Mouse (Mus musculus): ENCODE results near the gene Plpp4. TPM values are rescaled to one million over a fixed set of nuclear protein-coding genes. Genes with fewer than 3 reads are reported as not detected.

The Plpp4 gene
- polyA plus RNA-seq (2012; rRNA removed) = 9.9 and 13.2 TPM in 2 replicates

DNA sequence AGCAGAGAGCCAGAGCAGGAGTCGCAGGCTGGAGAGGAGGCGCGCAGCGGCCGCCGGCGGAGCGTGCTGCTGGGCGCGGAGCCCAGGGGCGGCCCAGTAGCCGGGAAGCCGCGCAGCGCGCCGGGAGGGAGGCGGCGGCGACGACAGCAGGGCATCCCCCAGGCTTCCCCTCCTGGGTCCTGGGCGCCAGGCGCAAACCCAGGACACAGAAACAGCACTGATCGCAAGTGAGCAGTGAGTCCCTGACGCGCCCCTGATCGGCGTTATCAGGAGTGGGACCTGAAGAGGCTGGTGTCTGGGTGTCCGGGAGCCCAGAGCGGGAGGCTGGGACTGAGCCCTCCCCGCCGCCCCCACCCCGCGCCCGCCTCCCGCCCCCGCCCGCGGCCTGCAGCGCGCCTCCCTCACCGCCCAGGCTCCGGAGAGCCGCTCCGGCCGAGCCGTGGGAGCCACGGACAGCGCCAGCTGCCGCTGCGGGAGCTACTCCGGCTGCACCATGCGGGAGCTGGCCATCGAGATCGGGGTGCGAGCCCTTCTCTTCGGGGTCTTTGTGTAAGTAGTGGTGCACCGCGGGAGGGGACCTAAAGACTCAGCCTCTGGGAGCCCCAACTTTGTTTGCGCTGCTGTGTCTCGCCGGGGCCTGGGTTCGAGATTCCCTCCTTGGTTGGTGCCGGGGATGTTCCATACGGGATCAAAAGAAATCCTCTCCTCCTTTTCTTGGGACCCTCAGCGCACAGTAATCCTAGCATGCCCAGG is at the start of gene Plpp4:
Gene Plpp4 (plus strand): TSS at position 411 of the 753 bp plus-strand sequence.
- DNase-seq (ENCODE audit: low read depth) = peak; percentile 70
- no peak for TF ChIP-seq POLR2A (IDR thresholded peaks at IDR 0.05; ENCODE audit: borderline replicate concordance, extremely low read depth, insufficient read depth, insufficient read length, poor library complexity, severe bottlenecking)
- no peak for TF ChIP-seq CTCF (IDR thresholded peaks at IDR 0.05; ENCODE audit: borderline replicate concordance, extremely low read depth, insufficient read depth, insufficient read length)

- peak; percentile 80 for DNase-seq (ENCODE audit: low read depth)
- no peak for TF ChIP-seq POLR2A (IDR thresholded peaks at IDR 0.05; ENCODE audit: borderline replicate concordance, extremely low read depth, insufficient read depth, insufficient read length, poor library complexity, severe bottlenecking)
- TF ChIP-seq CTCF (IDR thresholded peaks at IDR 0.05; ENCODE audit: borderline replicate concordance, extremely low read depth, insufficient read depth, insufficient read length) = no peak
Measured at GRCm38 (mm10) chr7:129215926-129216543, 40.8 kb upstream of the Plpp4 start.

DNA sequence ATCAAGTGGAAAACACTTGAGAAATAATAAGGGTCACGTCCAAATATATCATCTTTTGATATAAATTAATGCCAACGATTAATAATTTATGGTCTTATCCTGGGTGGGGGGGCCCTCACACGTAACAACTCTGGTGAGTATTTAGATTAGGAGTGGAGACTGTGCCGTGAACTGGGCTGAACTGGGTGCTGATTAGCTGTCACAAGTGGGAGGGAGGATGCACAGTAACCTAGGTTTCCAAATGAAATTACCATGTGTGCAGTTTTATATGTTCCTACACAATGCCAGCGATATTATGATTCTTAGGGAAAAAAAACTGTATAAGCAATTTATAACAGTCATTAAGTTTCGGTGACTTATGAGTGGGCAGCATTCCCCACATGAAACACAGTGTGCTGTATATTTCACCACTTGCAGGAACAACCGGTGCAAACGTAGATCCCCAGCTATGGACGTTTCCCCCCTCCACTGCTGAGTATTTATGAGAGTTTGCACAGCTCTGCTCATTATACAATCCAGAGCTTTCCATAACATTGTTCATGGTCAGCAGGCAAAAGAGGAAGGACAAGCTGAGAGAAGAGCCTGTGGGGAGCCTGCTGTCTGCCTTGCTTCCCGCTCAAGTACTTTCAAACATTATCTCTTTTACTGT is 40.2 kb upstream of the Plpp4 start:
- TF ChIP-seq CTCF (IDR thresholded peaks at IDR 0.05; ENCODE audit: borderline replicate concordance, extremely low read depth, insufficient read depth, insufficient read length) = no peak
- TF ChIP-seq POLR2A (IDR thresholded peaks at IDR 0.05; ENCODE audit: borderline replicate concordance, extremely low read depth, insufficient read depth, insufficient read length, poor library complexity, severe bottlenecking) = no peak
- peak; percentile 37 for DNase-seq (ENCODE audit: low read depth)

- TF ChIP-seq CTCF (IDR thresholded peaks at IDR 0.05; ENCODE audit: borderline replicate concordance, extremely low read depth, insufficient read depth, insufficient read length) (no peak), POLR2A (IDR thresholded peaks at IDR 0.05; ENCODE audit: borderline replicate concordance, extremely low read depth, insufficient read depth, insufficient read length, poor library complexity, severe bottlenecking) (no peak)
- no peak for DNase-seq (ENCODE audit: low read depth)
Measured at GRCm38 (mm10) chr7:129220948-129221347, 35.9 kb upstream of the Plpp4 start.

DNA sequence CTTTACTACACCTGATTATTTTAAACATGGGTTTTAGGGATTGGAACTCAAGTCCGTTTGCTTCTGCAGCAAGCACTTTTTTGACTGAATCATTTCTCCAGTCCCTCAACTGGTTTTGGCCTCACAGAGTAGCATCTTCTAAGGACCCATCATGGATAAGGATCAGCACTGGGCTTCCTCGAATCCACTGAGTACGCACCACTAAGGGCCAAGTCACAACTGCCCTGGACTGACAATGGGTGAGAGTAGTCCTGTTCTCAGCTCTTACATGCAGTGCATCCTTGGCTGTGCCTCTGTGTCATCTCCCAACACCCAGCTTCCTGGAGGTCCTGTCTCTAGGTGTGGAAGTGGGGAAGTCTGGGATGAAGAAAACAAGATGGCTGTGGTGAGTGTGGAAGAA is 35.2 kb upstream of the Plpp4 start:
- DNase-seq (ENCODE audit: low read depth) = no peak
- TF ChIP-seq POLR2A (IDR thresholded peaks at IDR 0.05; ENCODE audit: borderline replicate concordance, extremely low read depth, insufficient read depth, insufficient read length, poor library complexity, severe bottlenecking) (no peak), CTCF (IDR thresholded peaks at IDR 0.05; ENCODE audit: borderline replicate concordance, extremely low read depth, insufficient read depth, insufficient read length) (no peak)

- TF ChIP-seq CTCF (IDR thresholded peaks at IDR 0.05; ENCODE audit: borderline replicate concordance, extremely low read depth, insufficient read depth, insufficient read length) = peak; percentile 81
- TF ChIP-seq POLR2A (IDR thresholded peaks at IDR 0.05; ENCODE audit: borderline replicate concordance, extremely low read depth, insufficient read depth, insufficient read length, poor library complexity, severe bottlenecking) = no peak
- DNase-seq (ENCODE audit: low read depth) = peak; percentile 74
Measured at GRCm38 (mm10) chr7:129235410-129235809, 21.4 kb upstream of the Plpp4 start.

GRCm38 (mm10) chr7:129235995-129236394 is 20.8 kb upstream of the Plpp4 start:
- TF ChIP-seq CTCF (IDR thresholded peaks at IDR 0.05; ENCODE audit: borderline replicate concordance, extremely low read depth, insufficient read depth, insufficient read length) = no peak
- TF ChIP-seq POLR2A (IDR thresholded peaks at IDR 0.05; ENCODE audit: borderline replicate concordance, extremely low read depth, insufficient read depth, insufficient read length, poor library complexity, severe bottlenecking) = no peak
- no peak for DNase-seq (ENCODE audit: low read depth)

GRCm38 (mm10) chr7:129250981-129251380 is 5.8 kb upstream of the Plpp4 start:
- no peak for TF ChIP-seq POLR2A (IDR thresholded peaks at IDR 0.05; ENCODE audit: borderline replicate concordance, extremely low read depth, insufficient read depth, insufficient read length, poor library complexity, severe bottlenecking)
- no peak for TF ChIP-seq CTCF (IDR thresholded peaks at IDR 0.05; ENCODE audit: borderline replicate concordance, extremely low read depth, insufficient read depth, insufficient read length)
- DNase-seq (ENCODE audit: low read depth) = no peak

DNA sequence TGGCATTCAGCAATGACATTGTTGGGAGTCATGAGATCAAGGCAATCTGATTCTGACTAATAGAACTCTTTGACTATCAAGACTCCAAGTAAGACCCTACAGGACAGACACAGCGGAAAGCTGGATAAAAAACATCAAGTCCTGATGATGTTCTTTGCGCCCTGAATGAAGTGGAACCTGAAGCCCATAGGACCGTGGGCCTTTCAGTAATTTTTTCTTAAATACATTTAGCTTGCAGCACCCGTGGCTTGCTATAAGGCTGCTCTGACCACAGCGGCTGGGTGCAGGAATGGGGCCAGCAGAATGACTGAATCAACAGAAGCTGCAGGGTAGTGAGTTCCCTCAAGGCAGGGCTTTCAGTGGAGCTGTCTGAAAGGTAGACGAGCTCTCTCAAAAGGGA is 3.4 kb upstream of the Plpp4 start:
- DNase-seq (ENCODE audit: low read depth) = no peak
- TF ChIP-seq CTCF (IDR thresholded peaks at IDR 0.05; ENCODE audit: borderline replicate concordance, extremely low read depth, insufficient read depth, insufficient read length) (no peak), POLR2A (IDR thresholded peaks at IDR 0.05; ENCODE audit: borderline replicate concordance, extremely low read depth, insufficient read depth, insufficient read length, poor library complexity, severe bottlenecking) (no peak)

DNA sequence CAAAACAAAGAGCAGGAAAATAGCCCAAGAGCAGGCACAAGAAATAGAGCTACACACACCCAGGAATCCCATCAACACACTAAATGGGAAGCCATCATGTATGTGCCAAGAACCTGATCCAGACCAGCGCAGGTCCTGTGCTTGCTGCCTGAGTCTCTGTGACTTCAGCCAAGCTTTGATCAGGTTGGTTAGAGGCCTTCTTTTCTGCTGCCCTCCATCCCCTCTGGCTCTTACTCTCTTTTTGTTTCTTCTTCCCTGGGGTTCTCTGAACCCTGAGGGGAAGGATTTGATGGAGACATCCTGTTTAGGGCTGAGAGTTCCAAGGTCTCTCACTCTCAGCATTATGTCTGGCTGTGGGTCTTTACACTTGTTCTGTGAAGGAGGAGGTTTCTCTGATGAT is 2.7 kb upstream of the Plpp4 start:
- no peak for DNase-seq (ENCODE audit: low read depth)
- TF ChIP-seq CTCF (IDR thresholded peaks at IDR 0.05; ENCODE audit: borderline replicate concordance, extremely low read depth, insufficient read depth, insufficient read length) = no peak
- TF ChIP-seq POLR2A (IDR thresholded peaks at IDR 0.05; ENCODE audit: borderline replicate concordance, extremely low read depth, insufficient read depth, insufficient read length, poor library complexity, severe bottlenecking) = no peak

DNA sequence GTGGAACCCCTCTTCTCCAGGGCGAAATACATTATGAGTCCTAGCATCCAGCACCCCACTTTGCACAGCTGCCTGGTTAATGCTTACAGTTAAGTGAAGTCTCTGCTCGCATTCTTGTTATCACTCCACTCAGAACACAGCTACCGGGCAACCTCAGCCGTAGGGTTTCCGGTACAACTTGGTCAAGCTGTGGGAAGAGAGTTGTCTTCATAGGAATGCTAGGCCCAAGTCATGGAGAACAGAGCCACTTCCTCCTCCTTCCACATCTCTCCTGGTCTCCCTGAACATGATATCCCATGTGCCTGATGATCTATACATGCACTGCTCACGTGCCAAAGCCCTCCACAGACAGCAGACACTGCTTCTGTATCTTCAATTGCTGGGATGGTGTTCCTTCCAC is 1.4 kb upstream of the Plpp4 start:
- TF ChIP-seq POLR2A (IDR thresholded peaks at IDR 0.05; ENCODE audit: borderline replicate concordance, extremely low read depth, insufficient read depth, insufficient read length, poor library complexity, severe bottlenecking) = no peak
- TF ChIP-seq CTCF (IDR thresholded peaks at IDR 0.05; ENCODE audit: borderline replicate concordance, extremely low read depth, insufficient read depth, insufficient read length) = no peak
- no peak for DNase-seq (ENCODE audit: low read depth)

Measured in brain, embryonic 14.5 days (tissue).